Mouse (Mus musculus) cerebellum, adult 2 months (tissue): ENCODE data around the gene Adora1. TPM values are rescaled to one million over a fixed set of nuclear protein-coding genes. Genes with fewer than 3 reads are reported as not detected.

Experiments
- DNase-seq, 2 experiments: peaks; one replicate each; pipeline ENCODE4 v3.0.0; 2021
- H3K27ac ChIP-seq: fragments of 200-500 bp; 2 replicates; pipeline ENCODE4 v1.5.1; 2012; ENCODE audit warnings: low read length, control low read depth, inconsistent platforms; ENCODE audit not compliant: insufficient read depth
- H3K27me3 ChIP-seq: fragments of 200-500 bp; 2 replicates; pipeline ENCODE4 v1.6.1; 2012; ENCODE audit warnings: inconsistent platforms, mild to moderate bottlenecking, low read length, moderate library complexity; ENCODE audit not compliant: control insufficient read depth, insufficient read depth
- H3K4me1 ChIP-seq: fragments of 200-500 bp; 2 replicates; pipeline ENCODE4 v1.6.1; 2011; ENCODE audit warnings: low read length; ENCODE audit not compliant: control insufficient read depth, insufficient read depth
- H3K4me3 ChIP-seq: fragments of 200-500 bp; replicated peaks from 2 replicates; pipeline ENCODE3; 2011; ENCODE audit warnings: mild to moderate bottlenecking, low read depth, low read length, control low read depth; ENCODE audit not compliant: insufficient read depth
- CTCF ChIP-seq: fragments of 200-500 bp; IDR thresholded peaks from 2 replicates; pipeline ENCODE4 v1.5.1; 2011; ENCODE audit warnings: low read depth, mild to moderate bottlenecking, control low read depth, low read length, moderate library complexity, borderline replicate concordance; ENCODE audit not compliant: insufficient read depth
- POLR2A ChIP-seq: fragments of 200-500 bp; IDR thresholded peaks from 2 replicates; pipeline ENCODE4 v1.6.1; 2011; ENCODE audit warnings: low read length, control low read depth, borderline replicate concordance; ENCODE audit not compliant: insufficient read depth
- WGBS: fragments of 180-500 bp; shearing (Covaris S2); methylation state at CpG from one replicate; pipeline ENCODE4 v1.1.7; 2018; 5-methylcytosine and 5-hydroxymethylcytosine counted together
- polyA plus RNA-seq: library from polyadenylated mRNA; depleted of rRNA; stranded (reverse); fragments of >200 nt; gene quantifications from 2 replicates; pipeline ENCODE4 v1.2.3, GENCODE M21; 2012; rRNA removed

Adora1 gene
- polyA plus RNA-seq, 1 experiment: 160 TPM

DNA sequence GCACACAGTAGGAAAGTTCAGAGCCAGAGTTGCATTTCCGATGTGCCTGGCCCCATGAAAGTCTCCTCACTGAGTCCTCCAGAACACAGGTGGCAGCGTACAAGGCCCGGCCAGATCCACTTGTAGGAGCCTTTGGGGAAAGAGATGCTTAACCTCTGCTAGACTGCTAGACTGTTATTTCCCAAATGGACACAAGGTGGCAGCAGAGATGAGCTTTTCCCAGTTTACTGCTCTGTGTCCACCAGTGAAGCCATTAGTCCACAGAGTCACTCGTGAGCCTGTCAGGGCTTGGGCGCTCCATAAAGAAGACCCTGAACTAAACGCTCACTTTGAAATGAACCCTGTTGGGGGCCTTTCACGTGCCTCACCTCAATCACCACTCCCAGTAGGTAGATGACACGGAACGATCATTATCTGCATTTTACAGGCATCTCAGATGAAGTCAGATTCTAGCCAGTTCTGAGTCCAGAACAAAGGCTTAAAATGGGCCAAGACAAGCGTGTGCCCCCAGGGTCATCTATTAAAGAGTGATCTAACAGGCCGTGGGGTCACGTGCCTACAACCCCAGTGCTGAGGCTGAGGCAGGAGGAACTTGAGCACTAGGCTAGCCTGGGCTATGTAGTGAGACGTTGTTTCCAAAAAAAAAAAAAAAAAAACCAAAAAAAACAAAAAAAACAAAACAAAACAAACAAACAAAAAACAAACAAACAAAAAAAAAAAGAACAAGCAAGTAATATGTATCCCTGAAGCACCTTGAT lies 83.4 kb downstream of the Adora1 start:
- peak; percentile 86 to 87 for DNase-seq
- TF ChIP-seq CTCF: peak; percentile 86
- TF ChIP-seq POLR2A: no peak
- Histone ChIP-seq H3K27ac (no peak overlapping the region), H3K27me3 (no peaks in the 10 kb centered on the region), H3K4me3 (no peak overlapping the region), H3K4me1 (no peaks in the 10 kb centered on the region)
- 27% methylated on average over 13 of the region's 13 CpGs for WGBS

DNA sequence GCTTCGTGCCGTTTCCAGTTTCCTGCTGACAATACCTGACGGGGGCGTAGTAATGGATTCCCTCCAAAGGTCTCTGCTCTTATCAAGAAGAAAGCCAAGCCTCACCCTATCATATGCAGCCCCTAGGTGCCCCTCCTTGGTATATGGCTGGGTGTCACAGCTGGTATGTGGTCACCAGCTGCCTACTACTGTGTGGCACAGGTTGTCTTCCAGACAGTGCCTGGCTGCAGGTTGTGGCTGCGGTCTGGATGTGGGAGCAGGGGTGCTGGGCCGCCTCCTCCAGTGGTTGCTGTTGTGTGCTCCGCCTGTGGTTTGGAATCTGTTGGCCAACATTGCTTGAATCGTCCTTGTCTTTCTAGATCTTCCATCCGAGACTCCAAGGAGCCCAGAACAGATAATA lies 84.5 kb downstream of the Adora1 start:
- H3K27ac ChIP-seq: no peak overlapping the region
- no peak overlapping the region for H3K4me3 ChIP-seq
- H3K27me3 ChIP-seq: no peaks in the 10 kb centered on the region
- no peak for DNase-seq
- no peaks in the 10 kb centered on the region for H3K4me1 ChIP-seq
- TF ChIP-seq POLR2A (no peak), CTCF (no peak)
- WGBS: 96% methylated on average over 9 of the region's 9 CpGs

DNA sequence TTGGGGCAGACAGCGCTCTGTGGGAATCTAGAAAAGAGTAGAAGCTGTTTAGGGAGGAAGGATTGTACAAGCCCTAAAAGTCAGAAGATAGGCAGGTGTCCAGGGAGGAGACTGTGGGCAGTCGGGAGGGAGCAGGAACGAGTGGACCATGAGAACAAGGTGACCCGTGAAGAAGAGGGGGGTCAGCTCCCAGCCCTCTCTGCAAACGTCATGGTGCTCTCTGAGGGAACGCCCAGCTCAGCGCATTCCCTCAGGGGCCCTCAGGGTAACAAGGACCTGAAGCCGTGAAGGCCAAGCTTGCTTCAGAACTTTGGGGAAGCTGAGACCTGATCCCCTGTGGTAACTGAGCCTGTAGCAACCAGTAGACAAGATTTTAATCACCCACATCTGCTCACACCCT lies 85.2 kb downstream of the Adora1 start:
- Histone ChIP-seq H3K27ac (no peak overlapping the region), H3K4me1 (no peaks in the 10 kb centered on the region), H3K4me3 (no peak overlapping the region), H3K27me3 (no peaks in the 10 kb centered on the region)
- TF ChIP-seq CTCF (no peak), POLR2A (no peak)
- no peak for DNase-seq
- WGBS: 67% methylated on average over 8 of the region's 8 CpGs

Other genes with a start within 250 kb of the Adora1 start
- 7.5 and 10.8 TPM in 2 replicates for gene Fmod, start 198.2 kb downstream of the Adora1 start, polyA plus RNA-seq
- 11.9 and 15.3 TPM in 2 replicates for gene Btg2, start 156.3 kb downstream of the Adora1 start, polyA plus RNA-seq
- gene Chit1, start 124.2 kb downstream of the Adora1 start, polyA plus RNA-seq: not detected in 2 replicates
- gene Chil1, start 53.3 kb downstream of the Adora1 start, polyA plus RNA-seq: 19.8 and 24.2 TPM in 2 replicates
- 0.14 and 0.18 TPM in 2 replicates for gene Mybph, start 42.0 kb downstream of the Adora1 start, polyA plus RNA-seq
- gene Myog, start 54.6 kb upstream of the Adora1 start, polyA plus RNA-seq: 0.06 TPM in 1 of 2 replicates, not detected in the other
- gene Ppfia4, start 97.5 kb upstream of the Adora1 start, polyA plus RNA-seq: 192 and 220 TPM in 2 replicates
- gene Tmem183a, start 126.5 kb upstream of the Adora1 start, polyA plus RNA-seq: 66.2 and 68.4 TPM in 2 replicates
- gene 4933406M09Rik, start 150.5 kb upstream of the Adora1 start, polyA plus RNA-seq: not detected in 2 replicates
- gene Cyb5r1, start 170.1 kb upstream of the Adora1 start, polyA plus RNA-seq: 22.3 and 23.0 TPM in 2 replicates
- gene Adipor1, start 179.9 kb upstream of the Adora1 start, polyA plus RNA-seq: 68.1 and 70.2 TPM in 2 replicates
- 29.8 and 30.7 TPM in 2 replicates for gene Klhl12, start 220.1 kb upstream of the Adora1 start, polyA plus RNA-seq